Mouse (Mus musculus): ENCODE measurements around the gene Camk2b.
"Not testable (repeated sequence)": the region's sequence is repeated elsewhere in the genome, so short reads cannot be mapped to it uniquely, and the experiment has no call there.

Gene Camk2b

GRCm38 (mm10) chr11:6066176-6066575 is at the start of gene Camk2b:
Camk2b (minus strand) TSS chr11:6066362.
- DNase-seq (ENCODE audit: low spot score in 2 of 2) = no peak

DNA sequence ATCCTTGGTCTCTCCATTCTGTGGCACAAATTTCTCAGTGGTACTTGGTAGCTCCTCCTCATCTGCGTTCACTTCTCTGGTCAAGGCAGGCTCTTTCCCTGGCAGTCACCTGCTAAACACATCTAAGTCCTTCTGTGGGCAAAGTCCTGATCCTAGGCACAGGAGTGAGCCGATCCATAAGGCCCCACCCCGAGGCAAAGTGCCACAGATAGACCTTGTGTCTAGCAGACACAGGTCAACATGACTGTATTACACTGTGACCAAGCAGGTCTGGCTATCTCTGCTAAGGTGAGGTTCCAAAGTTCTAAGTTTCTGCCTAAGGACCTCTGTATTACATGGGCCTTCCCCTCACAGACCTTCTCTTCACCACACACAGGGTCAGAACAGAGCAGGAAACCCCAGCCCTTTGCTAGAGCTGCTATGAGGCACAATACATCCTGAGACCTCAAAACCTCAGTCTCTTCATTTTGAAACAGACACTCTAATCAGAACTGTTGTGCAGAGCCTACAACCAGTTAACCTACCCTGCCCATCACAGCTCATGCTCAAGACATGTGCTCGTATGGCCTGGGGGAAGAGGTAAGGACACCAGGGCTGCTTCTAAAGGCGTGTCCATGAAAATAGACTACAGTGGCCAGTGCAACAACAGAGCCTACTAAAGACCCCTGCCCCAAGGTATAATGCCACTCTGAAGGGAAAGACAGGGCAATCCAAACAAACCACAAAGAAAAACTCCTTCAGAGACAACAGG is 45.7 kb upstream of the Camk2b start:
- DNase-seq (ENCODE audit: low spot score in 2 of 2) = no peak

DNA sequence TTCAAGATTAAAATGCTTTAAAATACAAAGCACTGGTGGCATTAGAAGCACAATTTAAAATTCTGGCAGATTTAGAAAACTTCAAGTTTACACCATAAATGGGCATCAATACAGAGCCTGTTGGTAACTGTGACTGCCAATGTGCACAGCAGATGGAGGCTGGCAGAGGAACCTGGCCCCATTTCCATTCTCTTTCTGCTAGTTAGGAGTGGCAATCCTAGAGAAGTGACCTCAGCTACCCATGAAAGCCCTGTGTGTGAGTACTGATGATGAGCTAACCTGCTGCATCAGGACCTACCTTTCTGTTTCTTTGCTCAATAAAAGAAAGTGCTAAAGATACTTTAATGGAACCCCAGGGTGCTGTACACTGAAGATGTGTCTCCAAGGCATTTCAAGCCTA is 43.8 kb upstream of the Camk2b start:
- no peak for DNase-seq (ENCODE audit: low spot score in 2 of 2)

- no peak for DNase-seq (ENCODE audit: low spot score in 2 of 2)
Observed at GRCm38 (mm10) chr11:6108296-6108695, 42.1 kb upstream of the Camk2b start.

DNA sequence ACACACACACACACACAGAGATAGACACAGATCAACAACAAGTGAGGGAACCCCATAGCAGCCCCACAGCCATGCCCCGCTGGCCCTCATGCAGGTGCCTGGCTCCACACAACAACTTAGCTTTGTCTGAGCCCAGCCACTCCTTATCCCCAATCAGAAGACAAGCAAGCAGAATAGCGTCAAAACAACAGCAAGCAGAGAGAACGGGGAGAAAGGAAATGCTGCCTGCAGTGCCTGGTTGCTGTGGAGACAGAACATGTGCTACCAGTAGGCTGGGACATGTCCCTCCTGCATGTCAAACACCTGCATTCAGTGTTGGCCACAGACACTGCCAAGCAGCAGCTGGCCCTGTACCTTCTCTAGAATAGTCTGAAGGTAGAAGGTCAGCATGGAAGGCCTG is 41.6 kb upstream of the Camk2b start:
- DNase-seq (ENCODE audit: low spot score in 2 of 2) = no peak

DNA sequence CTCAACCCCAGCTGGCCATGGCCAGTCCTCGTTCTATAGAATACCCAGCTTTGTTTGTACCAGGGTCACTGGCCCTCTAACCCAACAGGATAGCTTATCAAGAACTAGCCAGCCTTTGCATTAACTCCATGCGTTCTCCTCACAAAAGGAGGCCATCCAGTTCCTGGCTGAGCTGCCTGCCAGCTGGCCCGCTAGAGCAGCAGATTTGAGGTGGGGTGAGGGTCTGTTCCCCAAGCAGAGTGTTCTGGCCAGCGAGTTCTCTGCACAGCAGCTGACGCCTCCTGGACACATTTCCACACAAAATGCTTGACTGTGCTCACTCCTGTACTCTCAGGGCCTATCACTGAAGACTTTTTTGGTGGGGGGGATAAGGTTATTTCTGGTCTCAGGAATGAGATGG is 38.6 kb upstream of the Camk2b start:
- DNase-seq (ENCODE audit: low spot score in 2 of 2) = no peak

GRCm38 (mm10) chr11:6096637-6097036 is 30.5 kb upstream of the Camk2b start:
- not testable (repeated sequence) for DNase-seq (ENCODE audit: low spot score in 2 of 2)

GRCm38 (mm10) chr11:6086991-6087390 is 20.8 kb upstream of the Camk2b start:
- no peak for DNase-seq (ENCODE audit: low spot score in 2 of 2)

- DNase-seq (ENCODE audit: low spot score in 2 of 2) = no peak
Observed at GRCm38 (mm10) chr11:6078737-6079136, 12.6 kb upstream of the Camk2b start.

DNA sequence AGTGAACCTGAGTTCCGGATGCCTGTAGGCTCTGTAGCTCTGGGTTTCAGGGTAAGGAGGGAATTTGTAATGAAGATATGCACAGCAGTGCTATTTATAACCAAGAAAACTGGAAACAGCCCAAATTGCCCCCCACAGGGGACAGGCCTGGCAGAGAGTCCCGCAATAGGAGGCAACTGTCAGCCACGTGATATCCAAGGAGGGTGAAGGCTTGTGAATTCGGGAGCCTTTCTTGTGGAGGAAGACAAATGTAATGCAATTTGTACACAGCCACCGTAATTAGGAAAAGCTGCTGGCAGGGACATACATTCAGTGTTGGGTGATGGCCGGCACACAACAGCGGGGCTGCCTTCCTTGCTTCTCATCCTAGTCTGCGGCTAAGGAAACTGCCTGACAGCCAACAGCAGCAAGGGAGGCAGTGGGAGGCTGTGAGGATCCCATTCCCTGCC is 9.5 kb upstream of the Camk2b start:
- no peak for DNase-seq (ENCODE audit: low spot score in 2 of 2)

DNA sequence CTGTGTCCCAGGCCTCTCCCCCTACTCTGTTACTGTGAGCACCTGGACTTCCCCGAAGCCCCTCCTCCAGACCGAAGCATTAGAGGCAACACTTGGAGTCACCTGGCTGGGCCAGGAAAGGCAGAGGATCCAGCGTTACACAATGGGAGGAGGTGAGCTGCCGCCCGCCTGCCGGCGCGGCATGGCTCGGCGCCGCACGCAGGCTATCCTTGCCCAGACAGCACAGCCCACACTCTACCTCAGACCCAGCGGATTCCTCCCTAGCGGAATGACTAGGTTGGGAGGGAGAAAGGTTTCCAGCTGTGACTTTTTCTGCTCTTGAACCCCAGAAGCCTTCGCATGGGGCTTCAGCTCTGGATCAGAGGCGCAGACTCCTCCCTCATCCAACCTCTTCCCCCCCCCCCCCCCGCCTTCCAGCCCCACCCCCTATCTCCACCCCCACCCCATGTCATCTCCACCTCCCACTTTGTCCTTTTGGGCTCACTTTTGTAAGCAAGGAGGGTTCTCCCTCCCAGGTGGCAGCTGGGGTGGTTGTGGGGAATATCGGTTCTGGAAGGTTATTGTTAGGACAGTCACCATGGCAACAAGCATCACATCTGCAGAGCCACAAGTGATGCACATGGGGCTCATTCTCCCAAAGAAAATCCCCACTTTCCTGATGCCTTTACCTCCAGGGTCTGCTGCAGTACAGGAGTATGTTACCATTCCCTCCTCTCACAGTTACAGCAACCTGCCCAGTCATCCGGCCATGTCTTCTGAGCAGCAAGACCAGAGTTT is 2.2 kb upstream of the Camk2b start:
- no peak for DNase-seq (ENCODE audit: low spot score in 2 of 2)

- no peak for DNase-seq (ENCODE audit: low spot score in 2 of 2)
Observed at GRCm38 (mm10) chr11:6067160-6067559, 998 bp upstream of the Camk2b start.

DNA sequence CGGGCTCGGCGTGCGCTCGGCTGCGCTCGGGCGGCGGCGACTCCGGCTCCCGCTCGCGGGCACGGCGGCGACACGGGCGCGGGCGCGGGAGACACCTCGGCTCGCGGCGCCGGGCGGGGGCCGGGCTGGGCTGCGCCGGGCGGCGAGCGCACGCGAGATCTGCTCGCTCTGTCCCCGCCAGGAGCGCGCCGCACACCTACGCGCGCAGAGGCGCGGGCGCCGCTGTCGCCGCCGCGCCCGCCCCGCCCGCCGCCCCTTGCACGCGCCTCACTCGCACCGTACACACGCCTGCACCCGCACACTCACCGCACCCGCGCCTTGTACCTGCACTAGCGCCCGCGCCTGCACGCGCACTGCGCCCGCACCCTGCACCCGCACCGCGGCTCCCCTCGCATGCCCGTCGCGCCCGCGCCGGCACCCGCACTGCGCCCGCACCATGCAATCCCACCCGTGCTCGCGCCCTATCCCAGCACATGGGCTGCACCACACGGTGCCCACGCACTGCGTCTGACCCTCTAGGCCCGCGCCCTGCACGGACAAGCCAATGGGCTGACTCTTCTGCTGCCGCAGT is 526 bp downstream of the Camk2b start:
- DNase-seq (ENCODE audit: low spot score in 2 of 2) = no peak

DNA sequence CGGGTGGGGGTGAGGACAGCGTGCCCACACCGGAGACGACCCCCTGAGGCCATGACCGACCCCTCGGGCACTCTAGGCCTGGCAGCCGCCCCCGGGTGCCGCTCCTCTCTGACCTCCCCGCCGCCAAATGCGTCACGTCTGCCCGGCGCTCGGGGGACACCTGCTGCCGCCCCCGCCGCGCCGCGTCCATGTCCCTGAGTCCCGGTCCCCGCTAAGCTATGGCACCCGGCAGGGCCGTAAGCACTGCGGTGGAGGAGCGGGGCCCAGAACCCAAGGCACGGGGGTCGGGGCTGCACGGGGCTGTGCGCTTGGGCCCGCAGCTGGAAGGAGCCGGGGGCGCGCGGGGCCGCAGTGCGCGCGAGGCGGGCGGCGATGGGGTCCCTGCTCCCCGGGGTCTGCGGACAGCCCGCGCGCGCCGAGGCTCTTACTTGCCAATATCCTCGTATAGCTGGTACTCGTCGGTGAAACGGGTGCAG is 1.1 kb downstream of the Camk2b start:
- DNase-seq (ENCODE audit: low spot score in 2 of 2) = no peak

DNA sequence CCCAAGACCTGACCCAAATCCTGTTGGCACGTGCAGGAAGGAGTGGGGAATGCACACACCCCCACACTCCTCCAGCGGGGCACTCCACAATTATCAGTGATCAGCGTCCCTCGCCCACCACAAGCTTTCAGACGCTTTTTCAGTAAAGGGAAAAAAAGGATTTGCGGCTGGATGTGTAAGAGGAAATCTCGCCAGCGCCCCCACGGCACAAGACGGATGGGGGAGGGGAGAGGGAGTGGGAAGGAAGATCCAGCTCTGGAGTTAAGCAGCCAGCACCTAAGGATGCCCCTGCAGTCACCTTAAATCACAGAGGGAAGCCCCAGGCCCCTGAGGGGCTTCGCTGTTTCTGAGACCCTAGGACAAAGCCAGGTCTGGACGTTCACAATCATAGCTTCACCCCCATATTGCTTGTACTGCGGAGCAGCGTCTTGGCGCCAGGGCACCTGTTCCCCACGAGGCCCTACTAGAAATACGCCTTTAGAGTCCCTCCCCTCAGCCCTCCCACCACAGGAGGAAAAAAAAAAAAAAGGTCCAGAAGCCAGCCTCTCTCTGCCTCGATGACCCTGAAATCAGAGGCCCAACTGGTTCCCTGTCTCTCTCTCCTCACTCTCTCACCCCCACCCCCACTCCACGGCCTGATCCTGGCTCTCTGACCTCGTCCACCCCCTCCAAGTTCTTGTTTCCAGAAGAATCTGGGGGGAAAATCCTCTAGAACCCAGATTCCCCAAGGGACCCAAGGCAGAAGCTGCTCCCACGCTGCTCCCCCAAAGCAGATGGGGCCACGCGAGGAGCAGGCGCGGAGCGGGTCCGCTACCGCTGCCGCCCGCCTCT is 1.7 kb downstream of the Camk2b start:
- no peak for DNase-seq (ENCODE audit: low spot score in 2 of 2)

DNA sequence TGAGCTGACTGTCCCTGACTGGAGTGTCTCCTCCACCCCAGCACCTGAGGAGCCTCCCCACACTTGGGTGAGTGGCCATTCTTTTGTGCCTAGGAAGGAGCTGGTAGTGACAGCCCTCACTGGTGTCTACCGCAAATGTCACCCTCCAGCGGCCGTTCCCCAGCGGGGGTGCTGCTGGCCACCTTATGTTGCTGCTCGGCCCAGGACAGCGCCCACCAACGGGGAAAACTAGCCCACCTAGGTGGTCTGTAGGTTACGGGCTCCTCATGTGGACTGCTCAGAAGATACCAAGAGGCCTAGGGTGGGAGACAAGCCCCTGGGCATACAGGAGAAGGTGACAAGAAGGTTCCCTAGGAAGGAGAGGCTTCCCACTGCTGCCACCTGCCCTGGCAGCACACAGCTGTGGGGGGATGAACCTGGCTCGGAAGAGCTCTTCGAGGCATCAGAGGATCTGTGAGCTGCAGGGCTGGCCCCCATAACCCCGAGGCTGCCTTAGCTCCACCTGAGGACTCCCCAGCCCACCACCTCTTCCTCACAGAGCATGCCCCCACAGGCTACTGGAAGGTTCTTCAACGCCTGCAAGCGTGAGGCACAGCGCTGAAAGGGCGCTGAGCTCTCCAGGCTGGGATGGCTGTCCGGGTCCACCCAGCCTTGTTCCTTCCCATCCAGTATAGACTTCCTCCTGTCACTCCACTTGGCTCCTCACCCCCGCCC is 2.5 kb downstream of the Camk2b start:
- no peak for DNase-seq (ENCODE audit: low spot score in 2 of 2)

DNA sequence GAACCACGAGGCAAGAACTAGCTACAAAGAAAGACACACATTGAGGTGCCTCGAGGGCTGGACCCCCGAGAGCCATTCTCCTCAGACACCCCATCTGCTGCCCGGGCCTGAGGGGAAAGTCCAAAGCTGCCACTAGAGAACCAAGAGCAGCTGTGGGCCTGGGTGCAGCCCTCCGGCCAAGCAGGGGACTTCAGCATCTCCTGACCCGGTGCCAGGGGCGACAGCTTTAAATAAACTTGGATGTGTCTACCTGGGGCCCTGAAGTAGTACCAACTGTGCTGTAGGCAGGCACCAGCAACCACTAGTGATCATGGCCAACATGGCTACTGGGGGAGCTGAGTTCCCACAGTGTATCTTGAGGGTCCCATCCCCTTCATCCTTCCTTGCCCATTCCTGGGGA is 3.1 kb downstream of the Camk2b start:
- DNase-seq (ENCODE audit: low spot score in 2 of 2) = no peak

DNA sequence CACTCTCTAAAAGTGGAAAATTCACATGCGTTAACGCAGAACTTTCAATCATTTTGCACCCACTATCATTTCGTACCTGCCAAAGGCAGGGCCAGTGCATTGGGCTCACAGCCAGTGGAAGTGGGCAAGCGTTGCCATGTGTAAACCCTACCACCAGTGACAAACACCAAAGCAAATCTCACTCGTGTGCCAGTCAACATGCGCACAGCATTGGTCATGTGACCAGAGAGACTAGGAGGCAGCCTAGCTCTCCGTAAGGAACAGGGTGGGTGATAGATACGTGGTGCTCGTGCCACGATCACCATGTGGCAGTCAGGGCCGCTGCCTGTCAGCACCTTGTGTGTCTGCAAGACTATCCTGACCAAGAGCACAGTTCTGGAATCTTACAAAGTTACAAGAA is 3.8 kb downstream of the Camk2b start:
- no peak for DNase-seq (ENCODE audit: low spot score in 2 of 2)

DNA sequence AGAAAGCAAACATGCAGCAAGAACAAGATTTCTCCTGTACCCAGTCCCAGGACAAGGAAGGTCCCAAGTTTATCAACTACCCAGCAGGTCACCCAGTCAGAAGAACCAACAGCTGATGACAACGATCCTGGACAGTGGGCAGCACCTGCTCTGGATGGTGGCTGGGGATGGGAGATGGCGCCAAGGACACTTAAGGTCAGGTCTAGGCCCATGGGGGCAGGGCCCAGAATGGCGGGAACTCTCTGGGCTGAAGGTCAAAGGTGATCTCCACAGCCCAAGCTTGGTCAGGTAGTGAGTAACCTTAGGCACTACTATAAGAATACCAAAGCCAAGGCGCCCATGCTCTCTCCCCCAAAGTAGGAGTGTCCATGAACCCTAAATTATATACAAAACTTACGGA is 4.3 kb downstream of the Camk2b start:
- no peak for DNase-seq (ENCODE audit: low spot score in 2 of 2)

GRCm38 (mm10) chr11:6059162-6059561 is 7.0 kb downstream of the Camk2b start:
- DNase-seq (ENCODE audit: low spot score in 2 of 2) = no peak

DNA sequence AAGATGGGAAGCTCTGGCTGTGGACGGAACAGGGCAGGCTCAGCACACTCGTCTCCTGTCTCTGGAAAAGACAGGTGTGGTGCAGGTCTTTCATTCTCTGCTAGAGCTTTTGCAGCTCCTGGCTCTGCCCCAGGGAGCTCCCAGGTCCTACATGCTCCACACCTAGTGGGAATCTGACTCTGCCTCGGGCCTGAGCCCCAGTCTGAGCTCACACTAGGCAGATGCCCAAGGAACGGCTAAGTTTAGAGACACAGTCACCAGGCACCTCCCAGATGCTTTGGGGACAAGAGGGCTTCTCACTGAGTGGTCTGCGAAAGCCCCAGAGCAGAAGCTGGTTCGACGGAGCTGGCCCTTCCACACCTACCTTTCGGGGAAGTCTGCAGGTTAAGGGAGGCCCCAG is 12.8 kb downstream of the Camk2b start:
- no peak for DNase-seq (ENCODE audit: low spot score in 2 of 2)
